Mouse (Mus musculus): ENCODE measurements around the gene Zeb2. TPM values are rescaled to one million over a fixed set of nuclear protein-coding genes. Genes with fewer than 3 reads are reported as not detected.
A peak's percentile ranks its signal among the peaks of the same experiment; 100 is the strongest.

The Zeb2 gene
- polyA plus RNA-seq, 2 experiments = 5.7 to 9.9 TPM

GRCm38 (mm10) chr2:45103021-45103983 lies 13.9 kb downstream of the Zeb2 start:
- TF ChIP-seq EP300 (IDR thresholded peaks at IDR 0.05; ENCODE audit: low read depth) = no peak
- no peak for TF ChIP-seq CTCF (IDR thresholded peaks at IDR 0.05; ENCODE audit: low read depth)

GRCm38 (mm10) chr2:45102191-45102638 lies 15.0 kb downstream of the Zeb2 start:
- no peaks in the 10 kb centered on the region; the same call in 1 of the 2 replicates for H3K36me3 ChIP-seq (replicated peaks; ENCODE audit: control insufficient read depth, insufficient read depth, low read depth)
- ATAC-seq (ENCODE audit: insufficient read depth) = no peak
- H3K9ac ChIP-seq (replicated peaks) = no peak overlapping the region
- peaks cover 29 to 56% of the 10 kb centered on the region in 2 experiments for H3K4me1 ChIP-seq (replicated peaks; ENCODE audit: control insufficient read depth in 2 of 2, insufficient read depth in 2 of 2, low read length in 1 of 2)
- DNase-seq (ENCODE audit: low read depth in 3 of 3, low spot score in 3 of 3) = no peak
- H3K4me3 ChIP-seq (ENCODE audit: insufficient read depth in 1 of 2, low read depth in 2 of 2, low read length in 2 of 2) = no peak overlapping the region
- H3K9me3 ChIP-seq (ENCODE audit: control insufficient read depth, low read length) = no peaks in the 10 kb centered on the region
- no peak overlapping the region for H3K4me2 ChIP-seq (ENCODE audit: low read depth)
- no peak overlapping the region for H3K27ac ChIP-seq
- WGBS (ENCODE audit: insufficient replicate concordance) = 40% methylated on average over 8 of the region's 8 CpGs
- no peaks in the 10 kb centered on the region for H3K27me3 ChIP-seq (ENCODE audit: control insufficient read depth, insufficient read depth, low read length)
- TF ChIP-seq CTCF (IDR thresholded peaks at IDR 0.05; ENCODE audit: low read depth) = no peak
- no peak for TF ChIP-seq EP300 (IDR thresholded peaks at IDR 0.05; ENCODE audit: low read depth)

More at GRCm38 (mm10) chr2:45103021-45103983, 13.9 kb downstream of the Zeb2 start:
- Histone ChIP-seq H3K36me3 (replicated peaks; ENCODE audit: control insufficient read depth, insufficient read depth, low read depth) (no peaks in the 10 kb centered on the region; the same call in 1 of the 2 replicates), H3K27me3 (ENCODE audit: control insufficient read depth, insufficient read depth, low read length) (no peaks in the 10 kb centered on the region), H3K4me2 (ENCODE audit: low read depth) (no peak overlapping the region), H3K4me3 (ENCODE audit: insufficient read depth in 1 of 2, low read depth in 2 of 2, low read length in 2 of 2) (no peak overlapping the region), H3K9ac (replicated peaks) (no peak overlapping the region), H3K9me3 (ENCODE audit: control insufficient read depth, low read length) (no peaks in the 10 kb centered on the region), H3K4me1 (replicated peaks; ENCODE audit: control insufficient read depth in 2 of 2, insufficient read depth in 2 of 2, low read length in 1 of 2) (peaks cover 35 to 54% of the 10 kb centered on the region in 2 experiments), H3K27ac (no peak overlapping the region)
- WGBS (ENCODE audit: insufficient replicate concordance) = 46% methylated on average over 10 of the region's 10 CpGs
- DNase-seq (ENCODE audit: low read depth in 3 of 3, low spot score in 3 of 3) = no peak
- no peak for ATAC-seq (ENCODE audit: insufficient read depth)

GRCm38 (mm10) chr2:45101586-45101985 lies 15.6 kb downstream of the Zeb2 start:
- peaks cover 29 to 54% of the 10 kb centered on the region in 2 experiments for H3K4me1 ChIP-seq (replicated peaks; ENCODE audit: control insufficient read depth in 2 of 2, insufficient read depth in 2 of 2, low read length in 1 of 2)
- H3K27ac ChIP-seq = no peak overlapping the region; the same call in 1 of the 2 replicates
- H3K4me2 ChIP-seq (ENCODE audit: low read depth) = peak overlapping the region; percentile 42
- H3K4me3 ChIP-seq (ENCODE audit: insufficient read depth in 1 of 2, low read depth in 2 of 2, low read length in 2 of 2) = no peak overlapping the region
- H3K27me3 ChIP-seq (ENCODE audit: control insufficient read depth, insufficient read depth, low read length) = no peaks in the 10 kb centered on the region
- no peak overlapping the region for H3K9ac ChIP-seq (replicated peaks)
- WGBS (ENCODE audit: insufficient replicate concordance) = 74% methylated on average over 2 of the region's 2 CpGs
- DNase-seq (ENCODE audit: low read depth in 3 of 3, low spot score in 3 of 3) = no peak
- peaks cover 3% of the 10 kb centered on the region for H3K36me3 ChIP-seq (replicated peaks; ENCODE audit: control insufficient read depth, insufficient read depth, low read depth)
- H3K9me3 ChIP-seq (ENCODE audit: control insufficient read depth, low read length) = no peaks in the 10 kb centered on the region
- no peak for TF ChIP-seq CTCF (IDR thresholded peaks at IDR 0.05; ENCODE audit: low read depth)
- TF ChIP-seq EP300 (IDR thresholded peaks at IDR 0.05; ENCODE audit: low read depth) = no peak
- ATAC-seq (ENCODE audit: insufficient read depth) = no peak

GRCm38 (mm10) chr2:45101040-45101439 lies 16.2 kb downstream of the Zeb2 start:
- H3K27me3 ChIP-seq (ENCODE audit: control insufficient read depth, insufficient read depth, low read length) = no peaks in the 10 kb centered on the region
- H3K27ac ChIP-seq = no peak overlapping the region; the same call in 1 of the 2 replicates
- ATAC-seq (ENCODE audit: insufficient read depth) (peak; percentile 67), DNase-seq (ENCODE audit: low read depth in 3 of 3, low spot score in 3 of 3) (no peak)
- 10% methylated on average over 4 of the region's 4 CpGs for WGBS (ENCODE audit: insufficient replicate concordance)
- no peak overlapping the region for H3K9ac ChIP-seq (replicated peaks)
- H3K9me3 ChIP-seq (ENCODE audit: control insufficient read depth, low read length) = no peaks in the 10 kb centered on the region
- TF ChIP-seq EP300 (IDR thresholded peaks at IDR 0.05; ENCODE audit: low read depth) (no peak), CTCF (IDR thresholded peaks at IDR 0.05; ENCODE audit: low read depth) (no peak)
- peaks cover 29 to 49% of the 10 kb centered on the region in 2 experiments for H3K4me1 ChIP-seq (replicated peaks; ENCODE audit: control insufficient read depth in 2 of 2, insufficient read depth in 2 of 2, low read length in 1 of 2)
- H3K4me3 ChIP-seq (ENCODE audit: insufficient read depth in 1 of 2, low read depth in 2 of 2, low read length in 2 of 2) = no peak overlapping the region
- peak overlapping the region; percentile 42 for H3K4me2 ChIP-seq (ENCODE audit: low read depth)
- peaks cover 6% of the 10 kb centered on the region for H3K36me3 ChIP-seq (replicated peaks; ENCODE audit: control insufficient read depth, insufficient read depth, low read depth)

- Histone ChIP-seq H3K4me1 (replicated peaks; ENCODE audit: control insufficient read depth in 2 of 2, insufficient read depth in 2 of 2, low read length in 1 of 2) (peaks cover 29 to 49% of the 10 kb centered on the region in 2 experiments), H3K4me3 (ENCODE audit: insufficient read depth in 1 of 2, low read depth in 2 of 2, low read length in 2 of 2) (no peak overlapping the region), H3K27ac (peak overlapping the region; percentile 47), H3K9me3 (ENCODE audit: control insufficient read depth, low read length) (no peaks in the 10 kb centered on the region), H3K9ac (replicated peaks) (peak overlapping the region; percentile 14), H3K4me2 (ENCODE audit: low read depth) (peak overlapping the region; percentile 42), H3K36me3 (replicated peaks; ENCODE audit: control insufficient read depth, insufficient read depth, low read depth) (peaks cover 6% of the 10 kb centered on the region), H3K27me3 (ENCODE audit: control insufficient read depth, insufficient read depth, low read length) (no peaks in the 10 kb centered on the region)
- ATAC-seq (ENCODE audit: insufficient read depth) = peak; percentile 84
- WGBS (ENCODE audit: insufficient replicate concordance) = 15% methylated on average over 7 of the region's 7 CpGs
- TF ChIP-seq EP300 (IDR thresholded peaks at IDR 0.05; ENCODE audit: low read depth) (no peak), CTCF (IDR thresholded peaks at IDR 0.05; ENCODE audit: low read depth) (no peak)
- no peak for DNase-seq (ENCODE audit: low read depth in 3 of 3, low spot score in 3 of 3)
Measured at GRCm38 (mm10) chr2:45100628-45101027, 16.6 kb downstream of the Zeb2 start.
